ENCODE assay signal across 8 mouse cellular contexts in genomic region chr12:72084261-72085023, GRCm38 (mm10). TPM values are rescaled to one million over a fixed set of nuclear protein-coding genes. Genes with fewer than 3 reads are reported as not detected.
DNase-seq lines count a peak whose midpoint lies in the region; ATAC-seq and TF ChIP-seq lines count a peak whose summit lies in the region.

No protein-coding gene starts in this region.

- WGBS in heart, embryonic 11.5 days (ENCODE audit: insufficient replicate concordance) = 4% methylated on average over 46 of the region's 46 CpGs
- 3% methylated on average over 46 of the region's 46 CpGs for WGBS in forebrain, embryonic 14.5 days
- 10% methylated on average over 46 of the region's 46 CpGs for WGBS in kidney, adult 2 months
- WGBS in lung, postnatal 0 days = 6% methylated on average over 46 of the region's 46 CpGs
- 4% methylated on average over 46 of the region's 46 CpGs for WGBS in stomach, embryonic 16.5 days

- 0 out of 2 replicates have a peak, but pooled peaks have one; percentile 1 for ATAC-seq in heart, embryonic 11.5 days (replicated peaks; ENCODE audit: insufficient number of reproducible peaks, low FRiP score, low TSS enrichment)
- no peak for ATAC-seq in forebrain, embryonic 14.5 days
- ATAC-seq in lung, postnatal 0 days = no peak; the same call in 1 of the 2 replicates
- ATAC-seq in stomach, embryonic 16.5 days (ENCODE audit: insufficient read depth, low FRiP score) = no peak; the same call in 1 of the 2 replicates

- no peaks in the 10 kb centered on the region for H3K27me3 ChIP-seq in heart, embryonic 11.5 days (ENCODE audit: control insufficient read depth, insufficient read depth, low read length)
- no peaks in the 10 kb centered on the region for H3K27me3 ChIP-seq in forebrain, embryonic 14.5 days (replicated peaks; ENCODE audit: control insufficient read depth, insufficient read depth, low read length)
- H3K27me3 ChIP-seq in kidney, adult 2 months (replicated peaks; ENCODE audit: control insufficient read depth, insufficient read depth, low read length) = no peaks in the 10 kb centered on the region
- H3K27me3 ChIP-seq in lung, postnatal 0 days (replicated peaks; ENCODE audit: insufficient read depth, low read length) = no peaks in the 10 kb centered on the region
- no peaks in the 10 kb centered on the region for H3K27me3 ChIP-seq in stomach, embryonic 16.5 days (ENCODE audit: control insufficient read depth, insufficient read depth, low read length)

- TF ChIP-seq EP300 in lung, postnatal 0 days (IDR thresholded peaks at IDR 0.05) = no peak

- peaks cover 23% of the 10 kb centered on the region for H3K4me1 ChIP-seq in heart, embryonic 11.5 days (ENCODE audit: control insufficient read depth, insufficient read depth, low read length)
- peaks cover 10% of the 10 kb centered on the region for H3K4me1 ChIP-seq in forebrain, embryonic 14.5 days (ENCODE audit: control insufficient read depth, insufficient read depth, low read length)
- peaks cover 3% of the 10 kb centered on the region; the same call in 1 of the 2 replicates for H3K4me1 ChIP-seq in kidney, adult 2 months (ENCODE audit: control insufficient read depth, insufficient read depth, low read length)
- H3K4me1 ChIP-seq in lung, postnatal 0 days (ENCODE audit: insufficient read depth, low read depth, low read length) = peaks cover 6% of the 10 kb centered on the region; the same call in 1 of the 2 replicates
- H3K4me1 ChIP-seq in stomach, embryonic 16.5 days (ENCODE audit: control insufficient read depth, insufficient read depth, low read length) = peaks cover 20% of the 10 kb centered on the region

- peak overlapping the region; percentile 82 for H3K9ac ChIP-seq in heart, embryonic 11.5 days (ENCODE audit: low read depth, low read length)
- peak overlapping the region; percentile 70 for H3K9ac ChIP-seq in forebrain, embryonic 14.5 days (ENCODE audit: low read length)
- H3K9ac ChIP-seq in lung, postnatal 0 days (replicated peaks; ENCODE audit: low read depth) = peak overlapping the region; percentile 42
- peak overlapping the region; percentile 79 for H3K9ac ChIP-seq in stomach, embryonic 16.5 days (ENCODE audit: low read length)

- H3K36me3 ChIP-seq in heart, embryonic 11.5 days (ENCODE audit: control insufficient read depth, insufficient read depth, low read length) = no peaks in the 10 kb centered on the region
- no peaks in the 10 kb centered on the region for H3K36me3 ChIP-seq in forebrain, embryonic 14.5 days (ENCODE audit: control insufficient read depth, insufficient read depth, low read length)
- no peaks in the 10 kb centered on the region for H3K36me3 ChIP-seq in kidney, adult 2 months (ENCODE audit: control insufficient read depth, insufficient read depth, low read length)
- H3K36me3 ChIP-seq in lung, postnatal 0 days (ENCODE audit: insufficient read depth, low read length) = no peaks in the 10 kb centered on the region
- H3K36me3 ChIP-seq in stomach, embryonic 16.5 days (ENCODE audit: control insufficient read depth, insufficient read depth, low read length) = no peaks in the 10 kb centered on the region

- H3K4me2 ChIP-seq in heart, embryonic 11.5 days = peak overlapping the region; percentile 94
- H3K4me2 ChIP-seq in forebrain, embryonic 14.5 days (ENCODE audit: low read length) = peak overlapping the region; percentile 84
- H3K4me2 ChIP-seq in lung, postnatal 0 days (replicated peaks; ENCODE audit: low read depth, low read length) = peak overlapping the region; percentile 89
- H3K4me2 ChIP-seq in stomach, embryonic 16.5 days (ENCODE audit: low read depth, low read length) = peak overlapping the region; percentile 76

- H3K4me3 ChIP-seq in heart, embryonic 11.5 days (ENCODE audit: low read depth, low read length) = peak overlapping the region; percentile 65
- peak overlapping the region; percentile 71 for H3K4me3 ChIP-seq in forebrain, embryonic 14.5 days (ENCODE audit: low read depth, low read length)
- peak overlapping the region; percentile 71 for H3K4me3 ChIP-seq in kidney, adult 2 months (ENCODE audit: insufficient read depth, low read depth, low read length)
- peak overlapping the region; percentile 71 for H3K4me3 ChIP-seq in lung, postnatal 0 days (ENCODE audit: low read depth, low read length)
- peak overlapping the region; percentile 82 for H3K4me3 ChIP-seq in stomach, embryonic 16.5 days (replicated peaks; ENCODE audit: low read length)

- no peak for DNase-seq in heart, adult 9 months (ENCODE audit: low spot score in 2 of 2)
- peak; percentile 36 for DNase-seq in Muller cell, postnatal 12 days (ENCODE audit: inconsistent ontology term)
- DNase-seq in forebrain, embryonic 14.5 days (ENCODE audit: low spot score) = peak; percentile 42
- peak; percentile 92 for DNase-seq in kidney, adult 2 months
- peak; percentile 58 for DNase-seq in lung, postnatal 0 days (ENCODE audit: low spot score)
- no peak for DNase-seq in layer of hippocampus, postnatal 14 days (ENCODE audit: low spot score in 2 of 2)

- H3K9me3 ChIP-seq in heart, embryonic 11.5 days (replicated peaks; ENCODE audit: control insufficient read depth, low read length) = no peaks in the 10 kb centered on the region
- H3K9me3 ChIP-seq in forebrain, embryonic 14.5 days (replicated peaks; ENCODE audit: control insufficient read depth, low read length) = no peaks in the 10 kb centered on the region
- no peaks in the 10 kb centered on the region for H3K9me3 ChIP-seq in lung, postnatal 0 days (ENCODE audit: low read length)
- no peaks in the 10 kb centered on the region for H3K9me3 ChIP-seq in stomach, embryonic 16.5 days (replicated peaks; ENCODE audit: control insufficient read depth, low read length)

- TF ChIP-seq POLR2A in kidney, adult 2 months (IDR thresholded peaks at IDR 0.05; ENCODE audit: low read depth, low read length) = no peak

- no peak for TF ChIP-seq CTCF in kidney, adult 2 months (conservative IDR thresholded peaks at IDR 0.05; ENCODE audit: insufficient read depth, insufficient read length, low read depth, low read length)
- TF ChIP-seq CTCF in lung, postnatal 0 days (IDR thresholded peaks at IDR 0.05) = no peak

- peak overlapping the region; percentile 89 for H3K27ac ChIP-seq in heart, embryonic 11.5 days (ENCODE audit: low read depth, low read length)
- peak overlapping the region; percentile 97; the same call in 1 of the 2 replicates for H3K27ac ChIP-seq in forebrain, embryonic 14.5 days (ENCODE audit: low read depth, low read length)
- H3K27ac ChIP-seq in kidney, adult 2 months (ENCODE audit: insufficient read depth, low read depth, low read length) = peak overlapping the region; percentile 82
- peak overlapping the region; percentile 96 for H3K27ac ChIP-seq in lung, postnatal 0 days (ENCODE audit: low read length)
- H3K27ac ChIP-seq in stomach, embryonic 16.5 days (ENCODE audit: low read length) = peak overlapping the region; percentile 78

RNA-seq across cellular contexts. Expression of gene L3hypdh, which starts 0.8 kb away (rescaled TPM):
- 17.1 and 18.5 TPM in 2 replicates for polyA plus RNA-seq in heart, embryonic 11.5 days (2014; fragmentation: Nextera tagmentation; extraction: Ambion mirVana)
- polyA plus RNA-seq in forebrain, embryonic 14.5 days (2014; fragmentation: Nextera tagmentation; extraction: Ambion mirVana) = 9.5 and 10.4 TPM in 2 replicates
- 35.4 and 49.9 TPM in 2 replicates for polyA plus RNA-seq in kidney, adult 2 months (2012; rRNA removed)
- polyA plus RNA-seq in lung, postnatal 0 days (2015; fragmentation: Nextera tagmentation; extraction: Ambion mirVana) = 10.7 and 11.7 TPM in 2 replicates
- 15.2 and 15.5 TPM in 2 replicates for polyA plus RNA-seq in stomach, embryonic 16.5 days (2015; fragmentation: Nextera tagmentation; extraction: Ambion mirVana)
- 1 to 10 TPM; 4.5 to 5.0 TPM for total RNA-seq in layer of hippocampus, postnatal 14 days (2021)

RNA-seq across cellular contexts. Expression of gene Jkamp, which starts 0.9 kb away (rescaled TPM):
- polyA plus RNA-seq in heart, embryonic 11.5 days (2014; fragmentation: Nextera tagmentation; extraction: Ambion mirVana) = 54.7 and 62.3 TPM in 2 replicates
- 85.2 and 87.1 TPM in 2 replicates for polyA plus RNA-seq in forebrain, embryonic 14.5 days (2014; fragmentation: Nextera tagmentation; extraction: Ambion mirVana)
- polyA plus RNA-seq in kidney, adult 2 months (2012; rRNA removed) = 104 and 114 TPM in 2 replicates
- polyA plus RNA-seq in lung, postnatal 0 days (2015; fragmentation: Nextera tagmentation; extraction: Ambion mirVana) = 73.2 and 78.8 TPM in 2 replicates
- polyA plus RNA-seq in stomach, embryonic 16.5 days (2015; fragmentation: Nextera tagmentation; extraction: Ambion mirVana) = 54.8 and 56.8 TPM in 2 replicates
- 10 to 100 TPM; 55.2 to 56.1 TPM for total RNA-seq in layer of hippocampus, postnatal 14 days (2021)

RNA-seq across cellular contexts. Expression of gene Gpr135, which starts 13.5 kb away (rescaled TPM):
- 0.34 and 0.62 TPM in 2 replicates for polyA plus RNA-seq in heart, embryonic 11.5 days (2014; fragmentation: Nextera tagmentation; extraction: Ambion mirVana)
- 3.0 and 4.1 TPM in 2 replicates for polyA plus RNA-seq in forebrain, embryonic 14.5 days (2014; fragmentation: Nextera tagmentation; extraction: Ambion mirVana)
- 3.0 and 5.5 TPM in 2 replicates for polyA plus RNA-seq in kidney, adult 2 months (2012; rRNA removed)
- 0.49 and 0.55 TPM in 2 replicates for polyA plus RNA-seq in lung, postnatal 0 days (2015; fragmentation: Nextera tagmentation; extraction: Ambion mirVana)
- polyA plus RNA-seq in stomach, embryonic 16.5 days (2015; fragmentation: Nextera tagmentation; extraction: Ambion mirVana) = 0.36 and 0.61 TPM in 2 replicates
- total RNA-seq in layer of hippocampus, postnatal 14 days (2021) = 10 to 100 TPM; 13.5 to 13.8 TPM

Comparison
In these comparisons a context has a peak if more than half of its experiments do, and no peak if none do; other contexts are left out.
1. DNase-seq: peak in Muller cell, postnatal 12 days (single experiment), forebrain, embryonic 14.5 days (single experiment), kidney, adult 2 months (single experiment) and lung, postnatal 0 days (single experiment); none in heart, adult 9 months (0 of 2) and layer of hippocampus, postnatal 14 days (0 of 2).
2. Peak in every context shown above with its lines, with median percentiles within 50 percentile points of each other: H3K27ac ChIP-seq, H3K4me2 ChIP-seq, H3K4me3 ChIP-seq and H3K9ac ChIP-seq.